ENCODE assay signal across 17 mouse cellular contexts in the genomic region with DNA sequence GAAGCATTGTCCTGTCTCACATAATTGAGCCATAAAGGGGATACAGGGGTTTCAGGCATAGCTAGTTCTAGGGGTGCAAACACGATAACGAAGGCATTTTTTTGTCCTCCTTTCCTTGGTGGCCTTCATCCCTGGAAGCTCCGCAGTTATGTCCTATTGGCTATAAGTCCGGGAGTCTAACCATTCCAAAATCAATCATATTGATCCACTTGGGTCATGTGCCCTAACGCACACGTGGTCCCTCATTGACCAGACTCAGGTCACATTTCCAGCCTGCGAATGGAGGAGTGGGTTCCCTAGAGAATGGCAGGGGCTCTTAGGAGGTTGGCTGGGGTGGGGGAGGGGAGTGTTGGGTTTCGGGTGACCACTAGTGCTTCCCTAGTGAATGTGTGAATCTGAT.
"Had no signal": no experiment of that assay in that cellular context is flagged by ENCODE, and none has a peak within 500 bp of the region (broad histone marks: within the 10 kb centered on the region; RNA-seq: fewer than 3 reads in every experiment).

No protein-coding gene starts in this region.

- H3K27me3 ChIP-seq: liver, embryonic 15.5 days; midbrain, embryonic 15.5 days; neural tube, embryonic 13.5 days; neural tube, embryonic 15.5 days had no signal

- H3K4me3 ChIP-seq: liver, embryonic 15.5 days; midbrain, embryonic 10.5 days; midbrain, embryonic 12.5 days; midbrain, embryonic 15.5 days; myocyte; neural tube, embryonic 13.5 days; neural tube, embryonic 15.5 days had no signal

- H3K9me3 ChIP-seq: liver, embryonic 15.5 days; midbrain, embryonic 10.5 days; midbrain, embryonic 12.5 days; midbrain, embryonic 15.5 days; neural tube, embryonic 13.5 days; neural tube, embryonic 15.5 days had no signal

- H3K4me2 ChIP-seq: liver, embryonic 15.5 days; lung, embryonic 14.5 days; midbrain, embryonic 12.5 days; midbrain, embryonic 15.5 days; neural tube, embryonic 13.5 days; neural tube, embryonic 15.5 days had no signal

- DNase-seq: lung, adult 18-20 months; lung, embryonic 14.5 days; lung, postnatal 10 days; lung, postnatal 4 days; retina, postnatal 1 day; right cerebral cortex, adult 18-20 months; right cerebral cortex, postnatal 25 days; spleen, adult 18-20 months; thymus, adult 2 months; thymus, postnatal 36 days had no signal

- H3K27ac ChIP-seq: liver, embryonic 15.5 days; midbrain, embryonic 15.5 days; neural tube, embryonic 13.5 days; neural tube, embryonic 15.5 days had no signal

- H3K4me1 ChIP-seq: liver, embryonic 15.5 days had no signal

- H3K36me3 ChIP-seq: liver, embryonic 15.5 days; midbrain, embryonic 10.5 days; midbrain, embryonic 12.5 days; midbrain, embryonic 15.5 days; neural tube, embryonic 13.5 days; neural tube, embryonic 15.5 days had no signal

- H3K9ac ChIP-seq: liver, embryonic 15.5 days; lung, embryonic 14.5 days; midbrain, embryonic 12.5 days; midbrain, embryonic 15.5 days; neural tube, embryonic 13.5 days; neural tube, embryonic 15.5 days had no signal
